Mouse (Mus musculus) heart, postnatal 4 days (tissue): Measurements from ENCODE around the gene Bricd5. TPM values are rescaled to one million over a fixed set of nuclear protein-coding genes. Genes with fewer than 3 reads are reported as not detected.

Experiments used
- total RNA-seq, 2 experiments: library from RNA; stranded (reverse); gene quantifications; 2 replicates each; pipeline ENCODE4 v1.2.3; 2021

The Bricd5 gene
- total RNA-seq, 2 experiments from 2014 or later, result 0.29 TPM; not detected in 1

Other genes with a start within 250 kb of the Bricd5 start
- 10 to 100 TPM; 18.1 to 20.1 TPM for gene Ccnf, start 222.4 kb upstream of the Bricd5 start, total RNA-seq
- under 1 TPM in 1 of 2 experiments, not detected in 1; 0.05 TPM for gene Abca17, start 122.8 kb upstream of the Bricd5 start, total RNA-seq
- 10 to 100 TPM; 14.7 to 16.8 TPM for gene Abca3, start 121.9 kb upstream of the Bricd5 start, total RNA-seq
- gene Rnps1, start 59.3 kb upstream of the Bricd5 start, total RNA-seq, result 100 to 1,000 TPM; 130 to 135 TPM
- 100 to 1,000 TPM; 323 to 342 TPM for gene Eci1, start 47.2 kb upstream of the Bricd5 start, total RNA-seq
- 1 to 10 TPM; 1.0 to 1.5 TPM for gene Dnase1l2, start 30.8 kb upstream of the Bricd5 start, total RNA-seq
- 10 to 100 TPM; 17.3 to 19.3 TPM for gene E4f1, start 3.6 kb upstream of the Bricd5 start, total RNA-seq
- gene Pgp, start 3.5 kb upstream of the Bricd5 start, total RNA-seq, result 10 to 100 TPM; 46.5 to 49.3 TPM
- 10 to 100 TPM; 14.9 to 16.3 TPM for gene Mlst8, start 5.2 kb downstream of the Bricd5 start, total RNA-seq
- under 1 TPM; 0.34 to 0.91 TPM for gene Caskin1, start 14.7 kb downstream of the Bricd5 start, total RNA-seq
- 100 to 1,000 TPM in 1 of 2 experiments, 10 to 100 TPM in 1; 97.6 to 106 TPM for gene Traf7, start 54.1 kb downstream of the Bricd5 start, total RNA-seq
- under 1 TPM; 0.27 to 0.38 TPM for gene Rab26, start 60.3 kb downstream of the Bricd5 start, total RNA-seq
- gene Pkd1, start 76.0 kb downstream of the Bricd5 start, total RNA-seq, result 10 to 100 TPM; 50.1 to 52.6 TPM
- 10 to 100 TPM; 82.9 to 87.9 TPM for gene Tsc2, start 158.7 kb downstream of the Bricd5 start, total RNA-seq
- gene Nthl1, start 158.8 kb downstream of the Bricd5 start, total RNA-seq, result 1 to 10 TPM; 4.0 TPM
- gene Slc9a3r2, start 176.4 kb downstream of the Bricd5 start, total RNA-seq, result 10 to 100 TPM; 61.8 to 75.0 TPM
- gene Npw, start 184.6 kb downstream of the Bricd5 start, total RNA-seq, result not detected
- gene Zfp598, start 195.8 kb downstream of the Bricd5 start, total RNA-seq, result 10 to 100 TPM; 26.0 to 26.6 TPM
- gene Syngr3, start 216.1 kb downstream of the Bricd5 start, total RNA-seq, result under 1 TPM; 0.14 to 0.27 TPM
- gene Gfer, start 222.3 kb downstream of the Bricd5 start, total RNA-seq, result 10 to 100 TPM; 23.3 to 25.6 TPM
- gene Noxo1, start 222.3 kb downstream of the Bricd5 start, total RNA-seq, result 1 to 10 TPM; 1.9 to 2.1 TPM
- gene Tbl3, start 233.8 kb downstream of the Bricd5 start, total RNA-seq, result 10 to 100 TPM; 25.2 to 29.2 TPM
- not detected for gene Rnf151, start 244.2 kb downstream of the Bricd5 start, total RNA-seq
- 100 to 1,000 TPM; 734 to 782 TPM for gene Rps2, start 244.2 kb downstream of the Bricd5 start, total RNA-seq